Mouse (Mus musculus): ENCODE measurements around the gene Vamp4.
A peak's percentile ranks its signal among the peaks of the same experiment; 100 is the strongest.

The Vamp4 gene

DNA sequence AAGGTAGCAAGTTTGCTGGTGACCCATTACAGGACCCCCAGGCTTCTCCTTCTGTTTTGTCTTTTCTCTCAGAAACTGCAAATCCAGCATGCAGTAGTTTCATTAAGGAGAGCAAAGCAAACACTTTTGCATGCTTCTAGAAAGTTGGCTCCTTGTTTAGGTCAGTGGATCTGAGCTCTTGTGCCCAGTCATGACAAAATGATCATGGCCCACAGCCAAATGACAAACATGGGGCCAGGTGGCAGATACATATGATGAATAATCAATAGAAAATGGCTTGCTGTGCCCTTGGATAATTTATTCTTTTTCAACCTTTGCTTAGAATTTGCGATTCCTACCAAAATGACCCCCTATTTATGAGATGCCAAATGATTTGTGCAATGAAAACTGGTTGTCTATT is 69.5 kb downstream of the Vamp4 start:
- no peak for ATAC-seq (ENCODE audit: insufficient number of reproducible peaks, low FRiP score, low TSS enrichment)

DNA sequence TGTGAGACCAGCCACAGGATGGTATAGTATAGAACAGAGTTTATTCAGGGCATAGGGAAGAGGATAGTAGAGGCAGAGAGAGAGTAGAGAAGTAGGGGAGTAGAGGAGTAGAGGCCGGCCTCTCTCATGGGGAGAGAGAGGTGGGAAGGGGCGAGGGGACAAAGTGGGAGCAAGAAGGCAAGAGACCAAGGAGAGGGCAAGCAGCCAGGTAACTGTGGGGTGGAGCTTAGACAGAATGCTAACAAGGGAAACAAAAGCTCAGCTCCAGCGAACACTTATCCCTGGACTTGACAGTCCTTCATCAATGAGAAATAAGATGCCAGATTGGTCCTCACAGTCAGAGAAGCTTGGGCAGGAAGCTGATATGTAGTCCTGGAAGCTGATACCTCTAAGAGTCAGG is 72.3 kb downstream of the Vamp4 start:
- ATAC-seq (ENCODE audit: insufficient number of reproducible peaks, low FRiP score, low TSS enrichment): no peak

DNA sequence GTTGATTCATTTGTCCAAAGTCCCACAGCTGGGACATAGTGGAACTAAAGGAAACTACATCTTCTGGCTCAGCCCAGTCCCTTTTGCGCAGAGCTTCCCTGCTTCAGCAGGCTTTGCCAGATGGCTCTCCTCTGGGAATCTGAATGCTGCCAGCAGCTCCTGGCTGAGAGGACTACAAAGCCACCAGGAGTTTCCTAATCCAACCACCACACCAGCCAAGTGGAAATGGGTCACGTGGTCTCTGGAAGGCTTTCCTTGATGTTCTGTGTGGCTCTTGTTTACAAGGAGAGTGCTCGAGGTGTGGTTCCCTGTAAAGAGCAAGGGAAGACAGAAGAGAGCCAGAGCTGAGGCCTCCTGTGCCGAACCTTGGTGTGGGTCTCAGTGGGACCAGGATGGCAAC is 73.4 kb downstream of the Vamp4 start:
- ATAC-seq (ENCODE audit: insufficient number of reproducible peaks, low FRiP score, low TSS enrichment): peak; percentile 85

DNA sequence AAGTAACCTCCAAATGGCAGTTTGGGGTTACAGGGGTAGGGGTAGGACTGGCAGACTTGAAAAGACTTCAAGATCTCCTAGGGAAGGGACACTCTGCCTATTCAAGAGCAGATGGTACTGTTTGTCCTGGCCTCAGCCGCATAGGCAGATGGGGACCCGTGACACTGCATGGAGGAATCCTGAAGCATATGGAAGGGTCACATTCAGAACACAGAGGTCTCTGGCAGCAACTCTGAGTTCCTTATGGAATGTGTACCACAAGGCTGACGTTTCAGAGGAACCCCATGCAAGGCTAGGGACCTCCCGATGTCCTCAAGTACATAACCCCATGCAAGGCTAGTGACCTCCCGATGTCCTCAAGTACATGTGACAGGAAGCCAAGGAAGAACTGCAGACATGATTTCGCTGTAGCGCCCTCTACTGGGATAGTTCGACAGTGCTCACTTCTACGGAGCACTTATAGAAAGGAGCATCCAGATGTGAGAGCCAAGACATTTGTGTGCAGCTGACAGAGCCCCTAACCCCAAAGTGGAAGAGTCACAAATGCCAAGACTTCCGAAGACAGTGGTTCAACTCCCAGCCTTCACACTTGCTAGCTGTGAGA is 75.9 kb downstream of the Vamp4 start:
- ATAC-seq (ENCODE audit: insufficient number of reproducible peaks, low FRiP score, low TSS enrichment): no peak

DNA sequence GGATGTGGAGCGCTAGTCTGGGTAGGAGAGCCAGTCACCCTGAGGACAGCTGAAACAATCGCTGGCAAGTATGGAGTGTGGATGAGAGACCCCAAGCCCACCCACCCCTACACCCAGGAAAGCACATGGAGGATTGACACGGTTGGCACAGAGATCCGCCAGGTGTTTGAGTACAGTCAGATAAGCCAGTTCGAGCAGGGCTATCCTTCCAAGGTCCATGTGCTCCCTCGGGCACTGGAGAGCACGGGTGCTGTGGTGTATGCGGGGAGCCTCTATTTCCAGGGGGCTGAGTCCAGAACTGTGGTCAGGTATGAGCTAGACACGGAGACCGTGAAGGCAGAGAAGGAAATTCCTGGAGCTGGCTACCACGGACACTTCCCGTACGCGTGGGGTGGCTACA is 78.1 kb downstream of the Vamp4 start:
- no peak for ATAC-seq (ENCODE audit: insufficient number of reproducible peaks, low FRiP score, low TSS enrichment)

All from cerebellum, adult (tissue).